Mouse (Mus musculus): ENCODE measurements around the gene Eif3b. TPM values are rescaled to one million over a fixed set of nuclear protein-coding genes. Genes with fewer than 3 reads are reported as not detected.

Eif3b gene
- 71.2 and 74.3 TPM in 2 replicates for polyA plus RNA-seq (2012; rRNA removed)

GRCm38 (mm10) chr5:140418489-140419441, at the start of gene Eif3b:
Eif3b (plus strand) TSS chr5:140419328.
- Histone ChIP-seq H3K27ac (ENCODE audit: insufficient read depth, low read length) (peak within 1 kb of the TSS; percentile 79), H3K4me3 (replicated peaks; ENCODE audit: insufficient read depth, low read depth, low read length) (peak within 1 kb of the TSS; percentile 95), H3K4me1 (ENCODE audit: control insufficient read depth, insufficient read depth, low read length) (peaks cover 7% of the 10 kb centered on the region; the same call in 1 of the 2 replicates), H3K27me3 (ENCODE audit: control insufficient read depth, insufficient read depth, low read length) (no peaks in the 10 kb centered on the region)
- TF ChIP-seq POLR2A (IDR thresholded peaks at IDR 0.05; ENCODE audit: borderline replicate concordance, insufficient read depth, low read length) (peak; percentile 93), CTCF (IDR thresholded peaks at IDR 0.05; ENCODE audit: borderline replicate concordance, insufficient read depth, low read depth, low read length) (no peak)
- WGBS = under 1% methylated on average over 65 of the region's 65 CpGs
- peak; percentile 90 to 91 for DNase-seq

- no peak for DNase-seq
- Histone ChIP-seq H3K4me3 (replicated peaks; ENCODE audit: insufficient read depth, low read depth, low read length) (no peak overlapping the region), H3K4me1 (ENCODE audit: control insufficient read depth, insufficient read depth, low read length) (no peaks in the 10 kb centered on the region), H3K27ac (ENCODE audit: insufficient read depth, low read length) (no peak overlapping the region), H3K27me3 (ENCODE audit: control insufficient read depth, insufficient read depth, low read length) (no peaks in the 10 kb centered on the region)
- WGBS = 96% methylated on average over 2 of the region's 2 CpGs
- TF ChIP-seq CTCF (IDR thresholded peaks at IDR 0.05; ENCODE audit: borderline replicate concordance, insufficient read depth, low read depth, low read length) = no peak
- no peak for TF ChIP-seq POLR2A (IDR thresholded peaks at IDR 0.05; ENCODE audit: borderline replicate concordance, insufficient read depth, low read length)
Observed at GRCm38 (mm10) chr5:140369466-140369865, 49.7 kb upstream of the Eif3b start.

- WGBS = 84% methylated on average over 6 of the region's 6 CpGs
- Histone ChIP-seq H3K27me3 (ENCODE audit: control insufficient read depth, insufficient read depth, low read length) (no peaks in the 10 kb centered on the region), H3K27ac (ENCODE audit: insufficient read depth, low read length) (no peak overlapping the region), H3K4me1 (ENCODE audit: control insufficient read depth, insufficient read depth, low read length) (no peaks in the 10 kb centered on the region), H3K4me3 (replicated peaks; ENCODE audit: insufficient read depth, low read depth, low read length) (no peak overlapping the region)
- TF ChIP-seq POLR2A (IDR thresholded peaks at IDR 0.05; ENCODE audit: borderline replicate concordance, insufficient read depth, low read length) (no peak), CTCF (IDR thresholded peaks at IDR 0.05; ENCODE audit: borderline replicate concordance, insufficient read depth, low read depth, low read length) (no peak)
- DNase-seq = no peak
Observed at GRCm38 (mm10) chr5:140370446-140371254, 48.5 kb upstream of the Eif3b start.

GRCm38 (mm10) chr5:140371671-140372070, 47.5 kb upstream of the Eif3b start:
- WGBS = 67% methylated on average over 3 of the region's 3 CpGs
- no peak for TF ChIP-seq CTCF (IDR thresholded peaks at IDR 0.05; ENCODE audit: borderline replicate concordance, insufficient read depth, low read depth, low read length)
- no peak for TF ChIP-seq POLR2A (IDR thresholded peaks at IDR 0.05; ENCODE audit: borderline replicate concordance, insufficient read depth, low read length)
- no peak overlapping the region for H3K4me3 ChIP-seq (replicated peaks; ENCODE audit: insufficient read depth, low read depth, low read length)
- H3K4me1 ChIP-seq (ENCODE audit: control insufficient read depth, insufficient read depth, low read length) = no peaks in the 10 kb centered on the region
- DNase-seq = no peak
- H3K27ac ChIP-seq (ENCODE audit: insufficient read depth, low read length) = no peak overlapping the region
- H3K27me3 ChIP-seq (ENCODE audit: control insufficient read depth, insufficient read depth, low read length) = no peaks in the 10 kb centered on the region

GRCm38 (mm10) chr5:140373711-140374110, 45.4 kb upstream of the Eif3b start:
- Histone ChIP-seq H3K27ac (ENCODE audit: insufficient read depth, low read length) (no peak overlapping the region), H3K4me3 (replicated peaks; ENCODE audit: insufficient read depth, low read depth, low read length) (no peak overlapping the region), H3K27me3 (ENCODE audit: control insufficient read depth, insufficient read depth, low read length) (no peaks in the 10 kb centered on the region), H3K4me1 (ENCODE audit: control insufficient read depth, insufficient read depth, low read length) (no peaks in the 10 kb centered on the region)
- TF ChIP-seq CTCF (IDR thresholded peaks at IDR 0.05; ENCODE audit: borderline replicate concordance, insufficient read depth, low read depth, low read length) (no peak), POLR2A (IDR thresholded peaks at IDR 0.05; ENCODE audit: borderline replicate concordance, insufficient read depth, low read length) (no peak)
- no peak for DNase-seq
- 83% methylated on average over 2 of the region's 2 CpGs for WGBS

- H3K4me3 ChIP-seq (replicated peaks; ENCODE audit: insufficient read depth, low read depth, low read length) = no peak overlapping the region
- H3K4me1 ChIP-seq (ENCODE audit: control insufficient read depth, insufficient read depth, low read length) = no peaks in the 10 kb centered on the region
- WGBS = 37% methylated on average over 3 of the region's 3 CpGs
- TF ChIP-seq CTCF (IDR thresholded peaks at IDR 0.05; ENCODE audit: borderline replicate concordance, insufficient read depth, low read depth, low read length) (no peak), POLR2A (IDR thresholded peaks at IDR 0.05; ENCODE audit: borderline replicate concordance, insufficient read depth, low read length) (no peak)
- no peak overlapping the region for H3K27ac ChIP-seq (ENCODE audit: insufficient read depth, low read length)
- H3K27me3 ChIP-seq (ENCODE audit: control insufficient read depth, insufficient read depth, low read length) = no peaks in the 10 kb centered on the region
- DNase-seq = no peak
Observed at GRCm38 (mm10) chr5:140374226-140374625, 44.9 kb upstream of the Eif3b start.

GRCm38 (mm10) chr5:140375249-140375829, 43.8 kb upstream of the Eif3b start:
- TF ChIP-seq CTCF (IDR thresholded peaks at IDR 0.05; ENCODE audit: borderline replicate concordance, insufficient read depth, low read depth, low read length) (no peak), POLR2A (IDR thresholded peaks at IDR 0.05; ENCODE audit: borderline replicate concordance, insufficient read depth, low read length) (no peak)
- H3K27ac ChIP-seq (ENCODE audit: insufficient read depth, low read length) = no peak overlapping the region
- no peak overlapping the region for H3K4me3 ChIP-seq (replicated peaks; ENCODE audit: insufficient read depth, low read depth, low read length)
- 89% methylated on average over 4 of the region's 4 CpGs for WGBS
- no peak for DNase-seq
- H3K4me1 ChIP-seq (ENCODE audit: control insufficient read depth, insufficient read depth, low read length) = no peaks in the 10 kb centered on the region
- no peaks in the 10 kb centered on the region for H3K27me3 ChIP-seq (ENCODE audit: control insufficient read depth, insufficient read depth, low read length)

Measured in cerebellum, adult 2 months (tissue).